Mouse (Mus musculus) heart, embryonic 14.5 days (tissue): ENCODE results near the gene Taf9. TPM values are rescaled to one million over a fixed set of nuclear protein-coding genes. Genes with fewer than 3 reads are reported as not detected.

Experiments
- ATAC-seq: fragments of 200-750 bp; cut with Nextera tagmentation; 2 replicates; pipeline ENCODE4 v1.8.0; 2017; ENCODE audit warnings: low read depth, moderate TSS enrichment; ENCODE audit not compliant: insufficient number of reproducible peaks, insufficient read depth, low FRiP score
- H3K27ac ChIP-seq, 2 experiments: fragments of 200-500 bp in 1 of 2; fragments of 300-500 bp in 1 of 2; sonication (generic) in 1 of 2; replicated peaks in 1 of 2; 2 replicates each; pipeline ENCODE4 v1.5.1; 2012 to 2014; ENCODE audit warnings: low read depth in 2 of 2, low read length in 2 of 2, control low read depth in 1 of 2, mild to moderate bottlenecking in 1 of 2, mixed read lengths in 1 of 2; ENCODE audit not compliant: control insufficient read depth in 1 of 2, insufficient read depth in 1 of 2
- H3K27me3 ChIP-seq: fragments of 300-500 bp; sonication (generic); 2 replicates; pipeline ENCODE4 v1.6.1; 2014; ENCODE audit warnings: mild to moderate bottlenecking, low read length, control low read depth; ENCODE audit not compliant: control insufficient read depth, insufficient read depth
- H3K36me3 ChIP-seq: fragments of 300-500 bp; sonication (generic); 2 replicates; pipeline ENCODE4 v1.6.1; 2014; ENCODE audit warnings: mild to moderate bottlenecking, control low read depth, low read length, mixed read lengths; ENCODE audit not compliant: control insufficient read depth, insufficient read depth
- H3K4me1 ChIP-seq, 2 experiments: fragments of 200-500 bp in 1 of 2; fragments of 300-500 bp in 1 of 2; sonication (generic) in 1 of 2; 2 replicates each; pipeline ENCODE4 v1.6.1; 2012 to 2014; ENCODE audit warnings: low read length in 2 of 2, control low read depth in 1 of 2, mixed read lengths in 1 of 2; ENCODE audit not compliant: control insufficient read depth in 2 of 2, insufficient read depth in 2 of 2
- H3K4me2 ChIP-seq: fragments of 300-500 bp; sonication (generic); 2 replicates; pipeline ENCODE4 v1.6.1; 2014; ENCODE audit warnings: mild to moderate bottlenecking, low read length
- H3K4me3 ChIP-seq, 2 experiments: fragments of 200-500 bp in 1 of 2; fragments of 300-500 bp in 1 of 2; sonication (generic) in 1 of 2; 2 replicates each; pipeline ENCODE4 v1.5.1; 2012 to 2014; ENCODE audit warnings: low read length in 2 of 2, mild to moderate bottlenecking in 2 of 2, control low read depth in 1 of 2, low read depth in 1 of 2, moderate library complexity in 1 of 2; ENCODE audit not compliant: control insufficient read depth in 1 of 2, insufficient read depth in 1 of 2
- H3K9ac ChIP-seq: fragments of 300-500 bp; sonication (generic); 2 replicates; pipeline ENCODE4 v1.6.1; 2014; ENCODE audit warnings: mild to moderate bottlenecking, low read length
- H3K9me3 ChIP-seq: fragments of 300-500 bp; sonication (generic); 2 replicates; pipeline ENCODE4 v1.6.1; 2016; ENCODE audit warnings: low read length, control low read depth; ENCODE audit not compliant: control insufficient read depth
- whole genome bisulfite sequencing: fragments of 180-500 bp; shearing (Covaris S2); extraction: QIAGEN DNeasy Blood & Tissue Kit; methylation state at CpG from one replicate; pipeline ENCODE4 v1.1.7; 2014; 5-methylcytosine and 5-hydroxymethylcytosine counted together
- polyA plus RNA-seq: library from polyadenylated mRNA; unstranded; fragments of >200 nt; fragmentation: Nextera tagmentation; extraction: Ambion mirVana; gene quantifications from 2 replicates; pipeline ENCODE4 v1.2.1, GENCODE M21; 2014

Gene Taf9
- polyA plus RNA-seq: 6.2 and 8.5 TPM in 2 replicates

GRCm38 (mm10) chr13:100651439-100652186 is at the start of gene Taf9:
Taf9 (plus strand) TSS chr13:100651579.
- Histone ChIP-seq H3K27me3 (no peaks in the 10 kb centered on the region), H3K4me2 (peak within 1 kb of the TSS; percentile 85), H3K27ac (peak within 1 kb of the TSS; percentile 95 to 96), H3K4me3 (peak within 1 kb of the TSS; percentile 57 to 73), H3K9me3 (no peaks in the 10 kb centered on the region), H3K36me3 (peaks cover 34% of the 10 kb centered on the region), H3K4me1 (peaks cover 0 to 9% of the 10 kb centered on the region in 2 experiments; a peak in 3 of 4 replicates), H3K9ac (peak within 1 kb of the TSS; percentile 89)
- ATAC-seq: no peak; the same call in 1 of the 2 replicates
- under 1% methylated on average over 50 of the region's 63 CpGs for WGBS

DNA sequence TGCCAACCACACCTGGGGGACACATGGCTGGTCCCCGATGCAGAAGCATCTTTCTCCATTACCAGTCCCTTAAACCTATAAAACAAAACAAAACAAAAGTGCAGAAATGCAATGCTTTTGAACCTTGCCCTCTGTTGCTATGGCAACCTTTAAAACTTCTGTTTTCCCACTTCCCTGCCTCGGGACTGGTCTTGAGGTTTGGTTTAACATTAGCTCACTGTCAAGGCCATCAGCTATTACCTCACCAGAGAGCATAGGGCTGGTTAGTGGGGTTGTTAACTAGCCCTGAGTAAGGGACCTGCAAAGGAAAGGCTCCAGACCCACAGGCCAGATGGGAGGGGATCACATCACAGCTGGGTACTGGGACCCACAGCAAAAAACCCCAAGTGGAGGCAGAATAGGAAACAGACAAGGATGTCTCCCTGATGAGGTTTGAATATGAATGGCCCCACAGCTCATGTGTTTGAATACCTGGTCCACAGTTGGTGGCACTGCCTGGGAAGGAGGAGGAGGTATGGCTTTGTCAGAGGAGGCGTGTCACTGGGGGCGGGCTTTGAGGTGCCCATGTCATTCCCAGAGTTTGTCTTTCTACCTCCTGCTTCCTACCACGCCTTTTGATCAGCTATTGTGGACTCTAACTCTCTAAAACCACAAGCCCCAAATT is 49.0 kb upstream of the Taf9 start:
- no peak for ATAC-seq
- H3K4me2 ChIP-seq: no peak overlapping the region
- WGBS: 73% methylated on average over 5 of the region's 5 CpGs
- H3K36me3 ChIP-seq: no peaks in the 10 kb centered on the region
- no peak overlapping the region for H3K27ac ChIP-seq
- no peaks in the 10 kb centered on the region for H3K9me3 ChIP-seq
- no peaks in the 10 kb centered on the region; a peak in 1 of 4 replicates for H3K4me1 ChIP-seq
- H3K4me3 ChIP-seq: no peak overlapping the region
- no peak overlapping the region for H3K9ac ChIP-seq
- no peaks in the 10 kb centered on the region for H3K27me3 ChIP-seq

GRCm38 (mm10) chr13:100603031-100603737 is 48.2 kb upstream of the Taf9 start:
- no peak for ATAC-seq
- no peaks in the 10 kb centered on the region for H3K27me3 ChIP-seq
- WGBS: 88% methylated on average over 10 of the region's 10 CpGs

GRCm38 (mm10) chr13:100603738-100604095 is 47.7 kb upstream of the Taf9 start:
- WGBS: 86% methylated on average over 11 of the region's 11 CpGs
- Histone ChIP-seq H3K9ac (no peak overlapping the region), H3K9me3 (peaks cover 5% of the 10 kb centered on the region), H3K36me3 (no peaks in the 10 kb centered on the region), H3K4me1 (no peaks in the 10 kb centered on the region; a peak in 1 of 4 replicates), H3K4me2 (no peak overlapping the region), H3K27ac (no peak overlapping the region), H3K4me3 (no peak overlapping the region), H3K27me3 (no peaks in the 10 kb centered on the region)
- ATAC-seq: no peak

More at GRCm38 (mm10) chr13:100603031-100603737, 48.2 kb upstream of the Taf9 start:
- Histone ChIP-seq H3K4me3 (no peak overlapping the region), H3K4me2 (no peak overlapping the region), H3K4me1 (no peaks in the 10 kb centered on the region; a peak in 1 of 4 replicates), H3K9me3 (peaks cover 5% of the 10 kb centered on the region), H3K27ac (no peak overlapping the region), H3K36me3 (no peaks in the 10 kb centered on the region), H3K9ac (no peak overlapping the region)

DNA sequence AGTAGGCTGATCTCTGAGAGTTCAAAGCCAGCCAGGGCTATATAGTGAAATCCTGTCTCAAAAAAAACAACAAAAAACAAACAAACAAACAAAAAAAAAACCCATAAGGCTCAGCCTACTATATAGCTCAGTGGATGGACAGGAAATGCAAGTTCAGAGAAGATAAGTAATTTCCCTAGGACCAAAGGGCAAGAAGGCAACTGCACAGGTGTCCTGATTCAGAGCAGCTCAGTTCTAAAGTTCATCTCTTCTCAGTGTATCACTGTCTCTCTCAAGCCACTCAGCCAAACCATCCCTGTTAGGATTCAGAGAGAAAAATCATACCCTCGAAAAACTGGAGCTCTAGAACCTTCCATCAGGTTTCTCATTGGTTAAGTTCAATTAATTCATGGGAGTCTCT is 45.5 kb upstream of the Taf9 start:
- Histone ChIP-seq H3K9ac (no peak overlapping the region), H3K27ac (no peak overlapping the region), H3K4me1 (no peaks in the 10 kb centered on the region), H3K36me3 (no peaks in the 10 kb centered on the region), H3K4me2 (no peak overlapping the region), H3K4me3 (no peak overlapping the region), H3K27me3 (no peaks in the 10 kb centered on the region), H3K9me3 (peaks cover 5% of the 10 kb centered on the region)
- no peak for ATAC-seq
- 54% methylated on average over 1 of the region's 1 CpGs for WGBS

DNA sequence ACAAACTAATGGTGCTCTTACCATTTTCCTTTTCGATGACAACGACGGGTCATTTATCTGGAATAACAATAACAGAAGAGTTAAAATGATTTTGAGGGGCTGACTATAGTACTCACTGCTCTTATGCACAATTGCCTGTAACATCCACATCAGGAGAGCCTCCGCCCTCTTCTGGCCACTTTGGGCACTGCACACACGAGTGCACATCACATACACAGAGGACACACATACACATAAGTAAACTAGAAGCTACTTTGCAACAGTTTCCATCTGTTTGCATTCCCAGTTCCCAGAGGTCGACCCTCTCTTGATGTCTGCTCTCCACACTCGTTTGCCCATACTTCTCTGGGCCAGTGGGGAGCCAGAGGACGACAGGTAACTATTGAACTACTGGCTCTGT is 43.6 kb upstream of the Taf9 start:
- no peaks in the 10 kb centered on the region for H3K4me1 ChIP-seq
- no peak for ATAC-seq
- no peak overlapping the region for H3K4me2 ChIP-seq
- H3K4me3 ChIP-seq: no peak overlapping the region
- 84% methylated on average over 8 of the region's 8 CpGs for WGBS
- peaks cover 5% of the 10 kb centered on the region for H3K9me3 ChIP-seq
- no peak overlapping the region for H3K9ac ChIP-seq
- H3K36me3 ChIP-seq: peaks cover 8% of the 10 kb centered on the region; the same call in 1 of the 2 replicates
- no peak overlapping the region for H3K27ac ChIP-seq
- H3K27me3 ChIP-seq: no peaks in the 10 kb centered on the region

GRCm38 (mm10) chr13:100611266-100611665 is 40.1 kb upstream of the Taf9 start:
- H3K9ac ChIP-seq: no peak overlapping the region
- H3K9me3 ChIP-seq: peaks cover 5% of the 10 kb centered on the region
- no peaks in the 10 kb centered on the region for H3K27me3 ChIP-seq
- H3K4me3 ChIP-seq: no peak overlapping the region
- peaks cover 8% of the 10 kb centered on the region; the same call in 1 of the 2 replicates for H3K36me3 ChIP-seq
- no peak overlapping the region for H3K4me2 ChIP-seq
- WGBS: 67% methylated on average over 13 of the region's 13 CpGs
- no peak overlapping the region for H3K27ac ChIP-seq
- ATAC-seq: no peak
- no peaks in the 10 kb centered on the region for H3K4me1 ChIP-seq
